In genomic region chr16:57313487-57313886, GRCm38 (mm10) we compare ENCODE assay signal across 27 mouse cellular contexts. TPM values are rescaled to one million over a fixed set of nuclear protein-coding genes. Genes with fewer than 3 reads are reported as not detected.
DNase-seq lines count a peak whose midpoint lies in the region; ATAC-seq and TF ChIP-seq lines count a peak whose summit lies in the region.
"Had no signal": no experiment of that assay in that cellular context is flagged by ENCODE, and none has a peak within 500 bp of the region (broad histone marks: within the 10 kb centered on the region; RNA-seq: fewer than 3 reads in every experiment).

No protein-coding gene starts in this region.

- WGBS in kidney, embryonic 16.5 days: 75% methylated on average over 3 of the region's 3 CpGs
- WGBS in lung, embryonic 14.5 days: 72% methylated on average over 3 of the region's 3 CpGs

- H3K27ac ChIP-seq in kidney, embryonic 16.5 days (ENCODE audit: low read length): no peak overlapping the region
- no peak overlapping the region for H3K27ac ChIP-seq in lung, embryonic 14.5 days (ENCODE audit: low read depth)
- H3K27ac ChIP-seq: embryonic facial prominence, embryonic 12.5 days; embryonic facial prominence, embryonic 15.5 days; gastrocnemius, adult 2 months; heart, embryonic 10.5 days; heart, embryonic 13.5 days; hindbrain, embryonic 14.5 days had no signal

- ATAC-seq in kidney, embryonic 16.5 days (ENCODE audit: low FRiP score, low TSS enrichment): peak; percentile 59; the same call in 1 of the 2 replicates
- ATAC-seq in lung, embryonic 14.5 days (ENCODE audit: insufficient read depth): 0 out of 2 replicates have a peak, but pooled peaks have one; percentile 52
- ATAC-seq: forebrain, embryonic 14.5 days; forebrain, postnatal 0 days; Patski had no signal

- no peak for TF ChIP-seq CTCF in lung, embryonic 14.5 days (IDR thresholded peaks at IDR 0.05; ENCODE audit: low read depth)

- H3K4me3 ChIP-seq in kidney, embryonic 16.5 days (ENCODE audit: low read length): no peak overlapping the region
- no peak overlapping the region for H3K4me3 ChIP-seq in lung, embryonic 14.5 days (ENCODE audit: low read depth, low read length)
- H3K4me3 ChIP-seq: embryonic facial prominence, embryonic 12.5 days; embryonic facial prominence, embryonic 15.5 days; gastrocnemius, adult 2 months; heart, embryonic 10.5 days; heart, embryonic 13.5 days had no signal

- H3K9me3 ChIP-seq in kidney, embryonic 16.5 days (ENCODE audit: low read length): no peaks in the 10 kb centered on the region
- H3K9me3 ChIP-seq in lung, embryonic 14.5 days (ENCODE audit: low read depth, low read length): no peaks in the 10 kb centered on the region
- H3K9me3 ChIP-seq: embryonic facial prominence, embryonic 12.5 days; embryonic facial prominence, embryonic 15.5 days; heart, embryonic 10.5 days; heart, embryonic 13.5 days had no signal

- peak; percentile 54 for DNase-seq in heart, adult 11 months
- DNase-seq in heart, adult 9 months (ENCODE audit: low spot score in 2 of 2): no peak
- no peak for DNase-seq in kidney, postnatal 10 days
- peak; percentile 31 for DNase-seq in lung, embryonic 14.5 days
- no peak for DNase-seq in lung, postnatal 25 days (ENCODE audit: low spot score)
- DNase-seq in thymus, postnatal 14 days: peak; percentile 20
- DNase-seq in thymus, postnatal 25 days: no peak
- DNase-seq: adrenal gland, postnatal 10 days; adrenal gland, postnatal 36 days; cerebellum, adult 18-20 months; cerebellum, adult 9-11 months; cerebellum, postnatal 25 days; forebrain, postnatal 0 days; gastrocnemius, adult 2 months; gastrocnemius, postnatal 14 days; heart, adult 18-20 months; heart, postnatal 14 days; heart, postnatal 4 days had no signal

- H3K9ac ChIP-seq in kidney, embryonic 16.5 days (replicated peaks; ENCODE audit: low read length): no peak overlapping the region
- H3K9ac ChIP-seq in lung, embryonic 14.5 days: no peak overlapping the region
- H3K9ac ChIP-seq: embryonic facial prominence, embryonic 12.5 days; embryonic facial prominence, embryonic 15.5 days; forebrain, postnatal 0 days; heart, embryonic 13.5 days; hindbrain, embryonic 14.5 days had no signal

- no peak overlapping the region for H3K4me2 ChIP-seq in kidney, embryonic 16.5 days (replicated peaks; ENCODE audit: low read depth, low read length)
- H3K4me2 ChIP-seq in lung, embryonic 14.5 days: no peak overlapping the region
- H3K4me2 ChIP-seq: embryonic facial prominence, embryonic 12.5 days; embryonic facial prominence, embryonic 15.5 days; heart, embryonic 13.5 days; hindbrain, embryonic 14.5 days had no signal

- peaks cover 21% of the 10 kb centered on the region for H3K4me1 ChIP-seq in kidney, embryonic 16.5 days (ENCODE audit: insufficient read depth, low read length)
- H3K4me1 ChIP-seq in lung, embryonic 14.5 days (ENCODE audit: insufficient read depth): no peaks in the 10 kb centered on the region

- H3K27me3 ChIP-seq in kidney, embryonic 16.5 days (ENCODE audit: insufficient read depth, low read length): no peaks in the 10 kb centered on the region
- no peaks in the 10 kb centered on the region for H3K27me3 ChIP-seq in lung, embryonic 14.5 days (ENCODE audit: insufficient read depth, low read length)
- H3K27me3 ChIP-seq: embryonic facial prominence, embryonic 12.5 days; embryonic facial prominence, embryonic 15.5 days; heart, embryonic 13.5 days; Patski had no signal

- no peaks in the 10 kb centered on the region for H3K36me3 ChIP-seq in kidney, embryonic 16.5 days (ENCODE audit: insufficient read depth, low read length)
- H3K36me3 ChIP-seq in lung, embryonic 14.5 days (ENCODE audit: insufficient read depth): no peaks in the 10 kb centered on the region
- H3K36me3 ChIP-seq: embryonic facial prominence, embryonic 12.5 days; embryonic facial prominence, embryonic 15.5 days; heart, embryonic 10.5 days; heart, embryonic 13.5 days had no signal

RNA-seq across cellular contexts. Expression of gene Tmem30c, which starts 20.8 kb away (rescaled TPM):
- 0.13 TPM in 1 of 2 replicates, not detected in the other for polyA plus RNA-seq in kidney, embryonic 16.5 days (2015; fragmentation: Nextera tagmentation; extraction: Ambion mirVana)
- 0.07 TPM in 1 of 2 replicates, not detected in the other for polyA plus RNA-seq in lung, embryonic 14.5 days (2014; fragmentation: Nextera tagmentation; extraction: Ambion mirVana)
- polyA plus RNA-seq: forebrain, embryonic 14.5 days; heart, embryonic 10.5 days; heart, embryonic 13.5 days; heart, embryonic 16.5 days; Patski had no signal

RNA-seq across cellular contexts. Expression of gene Filip1l, which starts 39.4 kb away (rescaled TPM):
- 27.7 and 28.1 TPM in 2 replicates for polyA plus RNA-seq in kidney, embryonic 16.5 days (2015; fragmentation: Nextera tagmentation; extraction: Ambion mirVana)
- 29.0 and 29.2 TPM in 2 replicates for polyA plus RNA-seq in lung, embryonic 14.5 days (2014; fragmentation: Nextera tagmentation; extraction: Ambion mirVana)

Comparison
In these comparisons a context has a peak if more than half of its experiments do, and no peak if none do; other contexts are left out.
1. DNase-seq: peak in heart, adult 11 months (single experiment), lung, embryonic 14.5 days (single experiment) and thymus, postnatal 14 days (single experiment); none in heart, adult 9 months (0 of 2), kidney, postnatal 10 days (single experiment), lung, postnatal 25 days (single experiment) and thymus, postnatal 25 days (single experiment).